Mouse (Mus musculus): ENCODE results near the gene Fhl1. TPM values are rescaled to one million over a fixed set of nuclear protein-coding genes. Genes with fewer than 3 reads are reported as not detected.

Gene Fhl1
- polyA plus RNA-seq, 1 experiment = 20.6 TPM

DNA sequence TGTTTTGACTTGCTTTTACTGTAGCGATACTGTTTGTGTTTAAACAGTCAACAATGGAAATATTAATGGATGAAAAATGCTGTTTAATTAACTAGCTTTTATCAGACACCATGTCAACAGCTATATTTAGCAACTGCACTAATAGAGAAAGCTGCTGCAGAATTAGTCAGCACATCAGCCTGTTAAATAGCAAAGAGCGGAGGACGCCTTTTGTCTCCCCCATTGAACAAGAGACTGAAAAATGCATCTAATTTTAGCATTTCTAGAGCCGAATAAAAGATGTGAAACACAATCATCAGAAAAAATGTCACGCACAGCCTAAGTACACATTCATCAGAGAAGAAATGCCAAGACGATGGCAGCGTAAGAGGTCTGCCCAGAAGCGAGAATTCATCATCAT is 9.0 kb upstream of the Fhl1 start:
- WGBS = 93% methylated on average over 8 of the region's 8 CpGs

DNA sequence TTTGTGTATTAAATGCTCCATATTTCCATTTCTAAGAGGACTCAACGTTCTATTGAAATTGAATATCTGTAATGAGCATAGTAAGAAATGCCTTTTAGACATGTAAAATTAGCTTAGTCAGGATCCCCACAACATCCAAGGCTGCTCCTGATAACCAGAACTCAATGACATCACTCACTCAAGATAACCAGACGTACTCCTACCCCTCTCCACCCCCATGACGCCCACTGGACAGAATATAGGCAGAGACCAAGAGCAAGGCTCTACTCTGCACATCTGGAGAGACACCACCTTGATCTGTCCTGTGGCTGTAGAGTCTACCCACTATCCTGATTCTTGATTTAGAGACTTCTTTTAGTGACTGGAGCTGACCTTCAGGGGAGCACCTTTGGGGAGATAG is 3.1 kb upstream of the Fhl1 start:
- TF ChIP-seq POLR2A (IDR thresholded peaks at IDR 0.05; ENCODE audit: control insufficient read depth, extremely low read depth, insufficient read depth, low read length, poor library complexity) (no peak), CTCF (IDR thresholded peaks at IDR 0.05; ENCODE audit: borderline replicate concordance, control insufficient read depth, extremely low read depth, insufficient read depth, low read length, poor library complexity) (no peak)
- Histone ChIP-seq H3K27me3 (ENCODE audit: control insufficient read depth, insufficient read depth, low read length) (no peaks in the 10 kb centered on the region), H3K36me3 (ENCODE audit: control insufficient read depth, insufficient read depth, low read length) (no peaks in the 10 kb centered on the region), H3K4me3 (ENCODE audit: control insufficient read depth, insufficient read depth, low read length) (no peak overlapping the region), H3K27ac (ENCODE audit: control insufficient read depth, insufficient read depth, low read length) (no peak overlapping the region), H3K4me1 (replicated peaks; ENCODE audit: control insufficient read depth, insufficient read depth, low read length) (no peaks in the 10 kb centered on the region)
- DNase-seq = no peak
- WGBS = 87% methylated on average over 3 of the region's 3 CpGs

More for the DNA sequence above, 9.0 kb upstream of the Fhl1 start:
- Histone ChIP-seq H3K4me3 (ENCODE audit: control insufficient read depth, insufficient read depth, low read length) (no peak overlapping the region), H3K27me3 (ENCODE audit: control insufficient read depth, insufficient read depth, low read length) (no peaks in the 10 kb centered on the region), H3K4me1 (replicated peaks; ENCODE audit: control insufficient read depth, insufficient read depth, low read length) (no peaks in the 10 kb centered on the region), H3K27ac (ENCODE audit: control insufficient read depth, insufficient read depth, low read length) (no peak overlapping the region), H3K36me3 (ENCODE audit: control insufficient read depth, insufficient read depth, low read length) (no peaks in the 10 kb centered on the region)
- DNase-seq = no peak
- TF ChIP-seq CTCF (IDR thresholded peaks at IDR 0.05; ENCODE audit: borderline replicate concordance, control insufficient read depth, extremely low read depth, insufficient read depth, low read length, poor library complexity) = no peak
- no peak for TF ChIP-seq POLR2A (IDR thresholded peaks at IDR 0.05; ENCODE audit: control insufficient read depth, extremely low read depth, insufficient read depth, low read length, poor library complexity)

- DNase-seq = peak; percentile 1
- TF ChIP-seq CTCF (IDR thresholded peaks at IDR 0.05; ENCODE audit: borderline replicate concordance, control insufficient read depth, extremely low read depth, insufficient read depth, low read length, poor library complexity) = no peak
- TF ChIP-seq POLR2A (IDR thresholded peaks at IDR 0.05; ENCODE audit: control insufficient read depth, extremely low read depth, insufficient read depth, low read length, poor library complexity) = no peak
- Histone ChIP-seq H3K4me1 (replicated peaks; ENCODE audit: control insufficient read depth, insufficient read depth, low read length) (no peaks in the 10 kb centered on the region), H3K36me3 (ENCODE audit: control insufficient read depth, insufficient read depth, low read length) (no peaks in the 10 kb centered on the region), H3K27ac (ENCODE audit: control insufficient read depth, insufficient read depth, low read length) (no peak overlapping the region), H3K4me3 (ENCODE audit: control insufficient read depth, insufficient read depth, low read length) (peak overlapping the region; percentile 36; the same call in 1 of the 2 replicates), H3K27me3 (ENCODE audit: control insufficient read depth, insufficient read depth, low read length) (no peaks in the 10 kb centered on the region)
- WGBS = 20% methylated on average over 10 of the region's 10 CpGs
These were observed 720 bp upstream of the Fhl1 start for GRCm38 (mm10) chrX:56730828-56731305.

DNA sequence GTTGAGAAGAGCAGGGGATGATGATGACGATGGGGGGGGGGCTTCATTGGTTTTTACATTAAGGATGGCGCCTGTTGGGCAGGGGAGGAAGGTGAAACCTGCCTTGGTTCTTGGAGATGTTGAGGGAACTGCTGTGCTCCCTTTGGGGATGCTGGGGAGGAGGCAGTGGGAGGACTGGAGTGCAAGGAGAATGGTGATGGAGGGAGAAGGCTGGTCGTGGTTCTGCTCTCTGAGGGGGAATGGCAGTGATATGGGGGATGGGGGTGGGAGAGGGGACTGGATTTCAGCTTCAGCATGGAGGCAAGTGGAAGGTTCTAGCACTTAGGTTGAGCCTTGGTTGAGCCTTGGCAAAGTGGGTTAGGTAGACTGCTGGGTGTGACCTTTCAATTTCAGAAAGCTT is 814 bp downstream of the Fhl1 start:
- H3K27ac ChIP-seq (ENCODE audit: control insufficient read depth, insufficient read depth, low read length) = no peak overlapping the region
- no peaks in the 10 kb centered on the region for H3K27me3 ChIP-seq (ENCODE audit: control insufficient read depth, insufficient read depth, low read length)
- WGBS = 49% methylated on average over 3 of the region's 3 CpGs
- no peaks in the 10 kb centered on the region for H3K36me3 ChIP-seq (ENCODE audit: control insufficient read depth, insufficient read depth, low read length)
- no peaks in the 10 kb centered on the region for H3K4me1 ChIP-seq (replicated peaks; ENCODE audit: control insufficient read depth, insufficient read depth, low read length)
- TF ChIP-seq POLR2A (IDR thresholded peaks at IDR 0.05; ENCODE audit: control insufficient read depth, extremely low read depth, insufficient read depth, low read length, poor library complexity) (no peak), CTCF (IDR thresholded peaks at IDR 0.05; ENCODE audit: borderline replicate concordance, control insufficient read depth, extremely low read depth, insufficient read depth, low read length, poor library complexity) (no peak)
- no peak overlapping the region for H3K4me3 ChIP-seq (ENCODE audit: control insufficient read depth, insufficient read depth, low read length)
- no peak for DNase-seq

GRCm38 (mm10) chrX:56734436-56734835 is 2.8 kb downstream of the Fhl1 start:
- H3K36me3 ChIP-seq (ENCODE audit: control insufficient read depth, insufficient read depth, low read length) = no peaks in the 10 kb centered on the region
- no peaks in the 10 kb centered on the region for H3K27me3 ChIP-seq (ENCODE audit: control insufficient read depth, insufficient read depth, low read length)
- DNase-seq = no peak
- H3K27ac ChIP-seq (ENCODE audit: control insufficient read depth, insufficient read depth, low read length) = no peak overlapping the region
- 88% methylated on average over 5 of the region's 5 CpGs for WGBS
- TF ChIP-seq CTCF (IDR thresholded peaks at IDR 0.05; ENCODE audit: borderline replicate concordance, control insufficient read depth, extremely low read depth, insufficient read depth, low read length, poor library complexity) (no peak), POLR2A (IDR thresholded peaks at IDR 0.05; ENCODE audit: control insufficient read depth, extremely low read depth, insufficient read depth, low read length, poor library complexity) (no peak)
- no peak overlapping the region for H3K4me3 ChIP-seq (ENCODE audit: control insufficient read depth, insufficient read depth, low read length)
- H3K4me1 ChIP-seq (replicated peaks; ENCODE audit: control insufficient read depth, insufficient read depth, low read length) = no peaks in the 10 kb centered on the region

- H3K27me3 ChIP-seq (ENCODE audit: control insufficient read depth, insufficient read depth, low read length) = no peaks in the 10 kb centered on the region
- 95% methylated on average over 1 of the region's 1 CpGs for WGBS
- no peaks in the 10 kb centered on the region for H3K36me3 ChIP-seq (ENCODE audit: control insufficient read depth, insufficient read depth, low read length)
- no peak overlapping the region for H3K4me3 ChIP-seq (ENCODE audit: control insufficient read depth, insufficient read depth, low read length)
- H3K27ac ChIP-seq (ENCODE audit: control insufficient read depth, insufficient read depth, low read length) = no peak overlapping the region
- no peak for TF ChIP-seq CTCF (IDR thresholded peaks at IDR 0.05; ENCODE audit: borderline replicate concordance, control insufficient read depth, extremely low read depth, insufficient read depth, low read length, poor library complexity)
- TF ChIP-seq POLR2A (IDR thresholded peaks at IDR 0.05; ENCODE audit: control insufficient read depth, extremely low read depth, insufficient read depth, low read length, poor library complexity) = no peak
- H3K4me1 ChIP-seq (replicated peaks; ENCODE audit: control insufficient read depth, insufficient read depth, low read length) = no peaks in the 10 kb centered on the region
- no peak for DNase-seq
These were observed 4.6 kb downstream of the Fhl1 start for GRCm38 (mm10) chrX:56736226-56736625.
